In genomic region chr11:117685461-117685860, GRCm38 (mm10) we compare ENCODE assay signal across 8 mouse cellular contexts. TPM values are rescaled to one million over a fixed set of nuclear protein-coding genes. Genes with fewer than 3 reads are reported as not detected.
DNase-seq lines count a peak whose midpoint lies in the region.

No protein-coding gene starts in this region.

- peak; percentile 87 for DNase-seq in heart, adult 11 months
- no peak for DNase-seq in heart, adult 8-10 months (ENCODE audit: low spot score)
- peak; percentile 21 for DNase-seq in 416B (ENCODE audit: low read depth)
- peak; percentile 37 for DNase-seq in gastrocnemius, postnatal 10 days
- DNase-seq in kidney, postnatal 25 days = peak; percentile 52 to 79
- no peak for DNase-seq in heart, postnatal 36 days
- DNase-seq in thymus, postnatal 0 days (ENCODE audit: low spot score) = no peak
- DNase-seq in adrenal gland, adult 8-10 months = no peak

- intact Hi-C loops in heart, postnatal 36 days (cut with DNase I) = no loop called here

RNA-seq across cellular contexts. Expression of gene Tnrc6c, which starts 31.4 kb away (rescaled TPM):
- total RNA-seq in heart, adult 8-10 months (2022) = 10 to 100 TPM; 27.0 to 32.1 (median 29.7) TPM
- 10 to 100 TPM; 20.5 to 25.8 TPM for total RNA-seq in gastrocnemius, postnatal 10 days (2021)
- 10 to 100 TPM; 28.1 to 34.1 TPM for total RNA-seq in heart, postnatal 36 days (2021)
- 13.2 and 18.7 TPM in 2 replicates for polyA plus RNA-seq in thymus, postnatal 0 days (2015; fragmentation: Nextera tagmentation; extraction: Ambion mirVana)
- total RNA-seq in adrenal gland, adult 8-10 months (2022) = 10 to 100 TPM; 22.3 to 41.0 (median 31.9) TPM

Comparison
In these comparisons a context has a peak if more than half of its experiments do, and no peak if none do; other contexts are left out.
1. DNase-seq: peak in heart, adult 11 months (single experiment), 416B (single experiment), gastrocnemius, postnatal 10 days (single experiment) and kidney, postnatal 25 days (2 of 2); none in heart, adult 8-10 months (single experiment), heart, postnatal 36 days (0 of 2), thymus, postnatal 0 days (single experiment) and adrenal gland, adult 8-10 months (single experiment).